Mouse (Mus musculus) spleen, postnatal 14 days (tissue): ENCODE measurements around the gene Cphx2.
"Not testable (repeated sequence)": the region's sequence is repeated elsewhere in the genome, so short reads cannot be mapped to it uniquely, and the experiment has no call there.

ENCODE experiments used
- DNase-seq, 2 experiments: peaks; one replicate each; pipeline ENCODE4 v3.0.0; 2021 to 2022; ENCODE audit warnings: low spot score in 2 of 2

Cphx2 gene

DNA sequence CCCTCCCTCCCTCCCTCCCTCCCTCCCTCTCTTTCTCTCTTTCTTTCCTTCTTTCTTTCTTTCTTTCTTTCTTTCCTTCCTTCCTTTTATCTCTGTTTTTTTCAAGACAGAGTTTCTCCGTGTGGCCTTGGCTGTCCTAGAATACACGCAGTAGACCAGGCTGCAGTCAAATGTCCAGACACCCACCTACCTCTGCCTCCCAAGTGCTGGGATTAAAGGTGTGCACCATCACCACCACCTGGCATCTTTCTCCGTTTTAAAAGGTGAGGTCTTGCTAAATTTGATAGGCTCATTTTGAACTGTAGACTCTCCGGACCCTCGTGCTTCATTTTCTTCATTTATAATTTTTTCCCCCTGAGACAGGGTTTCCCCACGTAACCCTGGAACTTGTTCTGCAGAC, at the start of gene Cphx2:
Gene Cphx2 (plus strand): TSS at position 301 of the 400 bp plus-strand sequence.
- not testable (repeated sequence) for DNase-seq

DNA sequence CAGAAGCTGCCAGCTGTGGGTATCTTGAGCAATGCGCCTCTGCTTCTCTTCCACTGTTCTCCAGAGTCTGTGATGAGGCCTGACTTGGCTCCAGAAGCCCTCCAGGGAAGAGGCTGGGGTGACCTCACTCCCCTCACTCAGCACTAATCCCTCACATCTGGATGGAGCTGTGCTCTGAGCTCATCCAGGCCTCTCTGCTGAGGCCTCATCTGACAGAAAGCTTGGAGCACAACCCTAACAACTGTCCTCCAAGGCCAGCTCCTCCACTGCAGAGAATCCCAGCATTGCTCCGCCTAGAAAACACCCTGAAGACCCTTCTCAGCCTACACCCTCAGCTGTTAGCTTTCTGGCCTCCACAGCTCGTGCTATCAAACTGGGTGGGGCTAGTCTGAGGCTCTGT, 47.0 kb upstream of the Cphx2 start:
- DNase-seq: not testable (repeated sequence)

DNA sequence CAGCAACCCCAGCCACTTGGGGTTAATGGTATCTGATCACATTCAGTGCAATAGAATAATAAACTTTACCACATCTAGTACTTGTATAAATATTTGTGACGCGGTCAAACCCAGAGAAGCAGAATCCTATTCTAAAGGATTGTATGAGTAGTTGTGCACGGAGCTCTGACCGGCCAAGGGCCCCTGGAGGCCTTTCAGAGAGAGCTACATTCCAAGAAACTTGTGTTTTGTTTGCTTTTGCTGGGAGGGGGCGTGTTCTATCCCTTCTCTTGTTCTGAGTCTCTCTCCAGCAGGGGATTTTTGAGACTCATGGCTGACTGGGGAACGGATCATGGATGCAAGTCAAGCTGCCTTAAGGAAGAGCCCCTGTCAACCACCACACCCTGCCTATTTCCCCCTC, 45.9 kb upstream of the Cphx2 start:
- DNase-seq: not testable (repeated sequence)

DNA sequence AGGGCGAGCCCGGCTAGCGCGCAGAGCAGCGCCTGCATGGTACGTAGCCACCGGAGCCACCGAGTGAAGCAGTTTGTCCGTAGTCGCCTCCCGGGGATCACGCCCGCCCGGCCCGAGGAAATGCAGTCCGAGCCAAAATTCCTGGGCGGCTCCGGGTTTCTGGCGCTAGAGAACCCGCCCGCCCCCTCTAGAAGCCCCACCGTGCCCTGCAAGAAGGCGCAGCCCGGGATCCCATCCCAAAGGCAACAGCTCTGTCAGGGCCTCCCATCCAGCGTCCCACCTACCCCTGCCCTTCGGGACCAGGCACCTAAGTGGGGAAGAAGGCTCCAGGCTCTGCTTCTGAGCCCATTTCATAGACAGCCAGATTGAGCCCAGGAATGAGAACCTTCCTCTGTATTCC, 38.7 kb upstream of the Cphx2 start, which contains the start of gene Gm9780:
Gene Gm9780 (minus strand): TSS at position 101 of the 400 bp plus-strand sequence.
- not testable (repeated sequence) for DNase-seq

DNA sequence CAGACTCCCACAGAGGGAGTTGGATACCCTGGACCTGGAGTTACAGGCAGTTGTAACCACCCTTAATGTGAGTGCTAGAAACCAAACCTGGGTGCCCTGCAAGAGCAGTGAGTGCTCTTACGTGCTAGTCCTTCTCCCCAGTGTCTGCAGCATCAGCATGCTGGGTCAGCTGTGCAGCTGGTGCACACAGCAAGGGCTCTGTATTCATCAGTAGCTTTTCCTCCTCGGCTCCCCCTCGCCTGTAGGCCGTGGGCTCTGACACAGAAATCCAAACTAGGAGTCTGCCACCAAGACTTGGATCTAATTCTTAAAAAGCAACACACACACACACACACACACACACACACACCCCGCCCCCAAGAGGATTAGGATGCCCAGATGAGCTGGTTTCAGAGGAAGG, 36.3 kb upstream of the Cphx2 start:
- DNase-seq: not testable (repeated sequence)

DNA sequence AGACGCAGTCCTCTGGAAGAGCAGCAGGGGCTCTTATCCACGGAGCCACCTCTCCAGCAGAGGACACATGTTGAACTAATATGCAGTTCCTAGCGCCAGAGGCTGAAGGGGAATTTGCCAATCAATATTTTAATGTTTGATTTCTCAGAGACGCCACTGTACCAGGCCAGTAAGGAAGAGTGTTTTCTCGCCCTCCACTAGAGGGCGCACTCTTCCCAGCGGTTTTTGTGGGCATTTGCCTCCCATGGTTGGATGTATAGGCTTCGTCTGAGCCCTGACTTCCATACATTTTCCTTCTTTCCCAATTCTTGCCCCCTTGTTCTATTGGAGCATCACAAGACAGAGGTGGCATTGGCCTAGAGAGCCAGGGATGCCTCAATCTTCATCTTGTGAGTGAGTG, 34.3 kb upstream of the Cphx2 start:
- DNase-seq: not testable (repeated sequence)

DNA sequence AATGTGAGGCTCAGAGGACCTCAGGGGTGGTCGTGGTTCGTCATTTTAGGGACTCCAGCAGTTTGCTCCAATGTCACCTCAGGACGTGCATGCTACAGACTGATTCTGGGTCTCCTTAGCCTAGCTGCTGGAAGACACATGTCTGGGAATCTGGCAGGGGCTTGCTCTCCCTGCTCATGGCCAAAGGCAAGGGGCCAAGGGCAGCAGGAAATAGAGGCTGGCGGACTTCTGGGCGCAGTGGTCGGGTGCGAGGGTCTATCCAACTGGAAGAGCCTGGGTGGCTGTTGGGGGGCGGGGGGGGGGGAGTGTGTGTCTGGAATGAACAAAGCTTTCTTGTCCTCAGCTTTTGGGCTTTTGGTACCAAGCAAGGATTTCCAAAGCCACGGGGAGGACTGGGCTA, 32.5 kb upstream of the Cphx2 start:
- DNase-seq: not testable (repeated sequence)

DNA sequence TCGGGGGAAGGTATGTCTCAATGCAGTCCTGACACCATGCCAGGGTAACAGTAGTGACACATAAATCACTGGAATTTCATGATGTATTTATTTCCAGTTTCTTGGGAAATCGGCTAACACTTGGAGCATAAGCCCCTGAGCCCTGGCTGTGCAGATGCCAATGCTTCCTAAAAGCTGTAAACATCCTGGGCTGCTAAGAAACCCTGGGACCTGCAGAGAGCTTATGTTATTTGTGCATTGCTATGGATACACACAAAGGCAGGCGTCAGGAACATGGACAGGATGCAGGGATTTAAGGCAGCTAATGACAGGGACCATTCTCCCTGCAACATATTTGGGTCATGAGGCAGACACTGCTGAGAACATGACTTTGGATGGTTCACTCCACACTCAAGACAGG, 23.1 kb upstream of the Cphx2 start:
- not testable (repeated sequence) for DNase-seq

DNA sequence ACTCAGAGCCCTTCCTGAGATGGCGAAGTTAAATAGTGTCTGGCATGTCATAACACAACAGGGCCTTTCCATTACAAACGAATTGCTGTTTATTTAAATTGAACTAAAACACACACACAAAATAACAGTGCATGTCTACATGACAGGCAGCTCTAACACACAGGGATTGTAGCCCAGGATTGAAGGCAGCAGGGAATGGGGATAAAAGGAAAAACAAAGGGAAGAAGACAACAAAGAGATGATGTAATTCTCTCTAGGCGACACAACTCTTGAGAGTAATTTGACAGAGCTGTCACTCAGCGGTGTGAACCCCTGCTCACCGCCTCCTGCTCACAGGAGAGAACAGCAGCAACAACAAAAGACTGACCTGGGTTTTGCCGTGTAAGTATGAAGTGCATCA, 22.0 kb upstream of the Cphx2 start:
- not testable (repeated sequence) for DNase-seq

DNA sequence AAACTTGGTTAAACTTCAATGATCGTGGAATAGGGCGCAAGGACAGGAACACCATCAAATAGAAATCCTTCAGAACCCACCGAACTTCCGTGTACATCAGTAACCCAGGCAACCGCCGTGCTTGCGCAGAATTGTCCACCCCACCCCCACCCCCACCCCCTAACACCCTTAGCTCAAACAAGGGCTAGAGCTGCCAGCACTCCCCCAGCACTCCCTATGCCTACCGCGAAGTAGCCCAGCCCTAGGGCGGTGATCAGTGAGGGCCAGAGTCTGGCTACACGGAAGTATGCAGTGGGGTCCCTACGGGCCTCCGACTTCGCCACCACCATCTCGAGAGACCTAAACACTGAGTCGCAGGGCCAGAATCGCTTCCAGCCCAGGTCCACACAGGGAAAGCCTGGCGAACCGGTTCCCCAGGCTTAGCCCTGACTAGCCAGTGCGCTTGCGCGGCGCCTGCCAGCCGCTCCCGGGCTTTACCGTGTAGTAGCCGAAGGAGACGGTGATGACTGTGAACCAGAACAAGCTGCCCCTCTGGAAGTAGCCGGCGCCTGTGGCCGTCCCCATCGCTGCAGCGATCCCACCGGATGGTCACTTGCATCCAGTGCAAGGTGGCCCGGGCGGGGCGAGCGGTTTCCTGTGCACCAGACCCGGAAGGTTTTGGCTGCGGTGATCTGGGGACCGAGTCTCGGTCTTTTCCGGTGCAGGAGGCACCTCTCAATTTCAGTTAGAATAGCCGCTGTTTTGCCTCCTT, 14.6 kb upstream of the Cphx2 start:
- not testable (repeated sequence) for DNase-seq

DNA sequence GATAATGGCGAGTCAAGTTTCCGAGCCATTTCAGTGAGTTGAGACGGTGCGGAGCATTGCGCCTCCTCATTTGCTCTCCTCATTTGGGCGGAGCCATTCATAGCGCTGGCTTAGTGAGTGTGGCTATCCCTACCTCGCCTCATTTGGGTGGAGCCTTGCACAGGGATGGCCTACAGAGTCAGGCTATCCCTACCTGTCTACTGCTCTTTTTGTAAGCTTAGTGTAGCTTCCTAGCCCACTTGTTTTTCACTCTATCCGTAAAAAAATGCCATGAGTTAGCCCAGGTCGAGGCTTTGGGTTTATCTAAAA, 14.0 kb upstream of the Cphx2 start, which contains the start of gene Tmem254c:
Gene Tmem254c (minus strand): TSS at position 31 of the 309 bp plus-strand sequence.
- DNase-seq: not testable (repeated sequence)

DNA sequence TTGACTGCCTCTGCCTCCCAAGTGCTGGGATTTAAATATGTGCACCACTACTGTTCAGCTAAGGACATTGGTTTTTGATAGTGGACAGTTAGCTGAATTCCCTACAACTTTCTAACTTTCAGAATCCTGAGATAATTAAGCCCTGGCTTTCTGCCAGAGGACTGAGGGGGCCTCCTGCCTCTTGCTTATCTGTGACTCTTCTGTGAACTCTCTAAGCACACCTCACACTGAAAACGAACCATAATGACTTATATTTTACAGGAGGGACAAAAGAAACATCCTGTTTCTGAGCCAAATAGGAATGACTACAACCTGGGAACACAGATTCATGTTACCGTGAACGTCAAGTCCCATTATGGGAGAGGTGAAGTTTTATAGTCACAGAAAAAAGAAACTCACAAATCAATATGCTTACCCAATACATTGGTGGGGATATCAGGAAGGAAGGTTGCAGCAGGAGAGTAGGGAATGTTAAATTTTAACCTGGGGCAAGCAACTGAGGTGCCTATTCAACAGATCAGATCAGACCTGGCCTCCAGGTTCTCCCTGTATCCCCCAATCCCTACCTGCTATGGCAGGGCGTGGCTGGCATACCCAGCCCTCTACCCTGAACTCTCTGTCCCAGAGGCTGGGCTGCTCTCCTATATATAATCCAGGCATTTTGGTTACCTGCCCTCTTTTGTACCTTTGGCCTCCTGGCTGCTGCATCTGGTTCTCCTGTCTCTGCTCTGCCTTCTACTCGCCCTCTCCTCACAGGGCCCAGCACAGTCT, 4.5 kb upstream of the Cphx2 start:
- DNase-seq: not testable (repeated sequence)

DNA sequence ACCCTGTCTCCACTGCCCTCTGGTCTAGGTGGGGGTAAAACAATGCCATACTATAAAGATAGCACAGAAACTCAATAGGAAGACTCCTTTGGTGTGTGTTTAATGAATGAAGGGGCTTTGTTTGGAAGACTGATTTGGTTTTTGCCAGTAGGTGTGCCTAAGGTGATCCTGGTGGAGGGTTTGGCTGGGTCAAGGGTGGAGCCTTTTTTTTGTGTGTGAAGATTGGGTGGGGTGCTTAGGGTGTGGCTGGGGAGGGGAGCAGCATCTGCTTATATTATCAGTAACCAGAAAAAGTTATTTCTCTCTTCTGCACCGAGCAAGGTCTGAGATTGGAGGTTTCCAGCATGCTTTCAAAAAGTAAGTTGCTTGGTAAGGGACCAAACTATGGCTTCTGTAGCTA, 681 bp downstream of the Cphx2 start, which contains the start of gene Cphx3:
Gene Cphx3 (plus strand): TSS at position 301 of the 400 bp plus-strand sequence.
- DNase-seq: not testable (repeated sequence)

DNA sequence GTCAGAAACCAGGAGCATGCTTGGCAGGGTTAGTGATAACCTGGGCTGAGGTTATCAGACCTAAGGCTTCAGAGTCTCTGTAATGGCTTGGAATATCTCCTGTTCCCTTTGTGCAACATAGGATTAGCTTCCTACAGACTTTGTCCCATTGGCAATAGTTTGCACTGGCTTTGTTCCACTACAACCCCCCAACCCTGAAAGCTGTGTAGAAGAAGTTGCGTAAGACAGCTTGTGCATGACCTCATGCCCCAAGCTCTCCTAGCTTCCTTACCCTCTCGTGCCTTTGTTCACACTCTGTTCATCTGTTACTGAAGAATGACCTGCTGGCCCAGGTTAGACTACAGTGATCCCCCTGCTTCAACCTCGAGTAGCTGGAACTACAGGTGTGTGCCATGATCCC, 16.3 kb downstream of the Cphx2 start:
- DNase-seq: not testable (repeated sequence)

DNA sequence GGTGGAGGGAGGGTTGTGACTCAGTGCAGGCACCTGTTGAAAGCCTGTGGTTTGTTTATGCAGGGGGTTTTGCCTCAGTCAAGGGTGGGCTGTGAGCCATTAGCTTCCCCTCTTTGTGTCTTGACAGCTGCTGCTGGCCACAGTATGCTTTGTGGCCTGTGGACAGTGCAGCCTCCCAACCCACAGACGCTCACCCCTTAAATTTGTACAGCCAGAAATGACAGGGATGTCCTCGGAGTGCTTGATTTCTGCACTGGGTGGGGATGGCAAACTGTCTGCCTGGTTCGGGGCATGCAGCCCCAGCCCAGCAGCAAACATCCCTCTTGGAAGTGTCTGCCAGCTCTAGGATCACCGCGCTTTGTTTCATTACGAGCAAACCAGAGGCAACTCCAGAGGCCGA, 36.8 kb downstream of the Cphx2 start, which contains the start of gene Duxbl2:
Gene Duxbl2 (plus strand): TSS at position 200 of the 400 bp plus-strand sequence.
- not testable (repeated sequence) for DNase-seq

DNA sequence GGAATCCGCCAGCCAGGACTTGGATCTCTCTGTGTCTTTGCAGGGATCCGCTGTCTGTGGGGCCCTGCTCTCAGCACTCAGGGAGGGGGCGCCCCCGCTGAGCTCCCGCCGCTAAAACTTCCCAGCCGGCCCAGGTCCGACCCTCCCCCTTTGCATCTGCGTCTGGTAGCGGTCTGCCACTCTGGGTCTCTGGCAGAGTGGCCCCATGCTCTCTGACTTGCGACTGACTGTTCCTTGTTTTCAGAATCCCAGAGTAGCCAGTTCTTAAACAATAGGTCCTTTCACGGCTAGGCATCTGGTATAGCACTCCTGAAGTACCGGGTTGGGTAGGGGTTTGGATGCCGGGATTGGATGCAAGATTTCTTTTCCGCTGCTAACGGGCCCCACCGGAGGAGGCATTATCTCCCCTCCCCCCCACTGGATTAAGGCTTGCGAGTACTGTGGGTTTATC, 37.3 kb downstream of the Cphx2 start:
- not testable (repeated sequence) for DNase-seq

DNA sequence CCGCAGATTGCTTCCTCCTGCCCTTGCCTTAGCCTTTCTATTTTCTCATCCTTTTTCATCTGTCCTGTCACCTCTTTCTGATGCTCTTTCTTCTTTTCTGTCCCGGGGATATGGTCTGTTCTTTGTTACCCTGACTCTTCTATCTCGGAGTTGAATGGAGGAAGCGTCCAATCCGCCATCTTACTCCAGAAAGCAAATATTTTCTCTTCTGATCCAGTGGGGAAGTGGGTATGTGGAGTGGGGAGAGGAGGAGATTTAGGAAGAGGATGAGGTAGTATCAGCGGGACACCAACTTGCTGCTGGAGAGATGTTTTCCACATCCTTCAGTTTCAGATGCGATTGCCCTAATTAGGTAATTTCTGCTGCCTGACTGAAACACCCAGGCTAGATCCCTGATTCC, 37.8 kb downstream of the Cphx2 start:
- not testable (repeated sequence) for DNase-seq
